Mouse (Mus musculus) embryonic facial prominence, embryonic 12.5 days (tissue): ENCODE results near the gene Zar1l. TPM values are rescaled to one million over a fixed set of nuclear protein-coding genes. Genes with fewer than 3 reads are reported as not detected.
"Not testable (repeated sequence)": the region's sequence is repeated elsewhere in the genome, so short reads cannot be mapped to it uniquely, and the experiment has no call there.

Experiments used
- ATAC-seq: fragments of 200-750 bp; cut with Nextera tagmentation; 2 replicates; pipeline ENCODE4 v1.8.0; 2017; ENCODE audit not compliant: insufficient number of reproducible peaks, insufficient read depth, low FRiP score, low TSS enrichment
- H3K27ac ChIP-seq: fragments of 300-500 bp; sonication (generic); 2 replicates; pipeline ENCODE4 v1.5.1; 2016; ENCODE audit warnings: mild to moderate bottlenecking
- H3K27me3 ChIP-seq: fragments of 300-500 bp; sonication (generic); 2 replicates; pipeline ENCODE4 v1.6.1; 2016; ENCODE audit warnings: mild to moderate bottlenecking, moderate library complexity
- H3K36me3 ChIP-seq: fragments of 300-500 bp; sonication (generic); 2 replicates; pipeline ENCODE4 v1.6.1; 2016; ENCODE audit warnings: mild to moderate bottlenecking
- H3K4me1 ChIP-seq: fragments of 300-500 bp; sonication (generic); 2 replicates; pipeline ENCODE4 v1.6.1; 2016
- H3K4me2 ChIP-seq: fragments of 300-500 bp; sonication (generic); replicated peaks from 2 replicates; pipeline ENCODE4 v1.6.1; 2016; ENCODE audit warnings: mild to moderate bottlenecking, moderate library complexity
- H3K4me3 ChIP-seq: fragments of 300-500 bp; sonication (generic); 2 replicates; pipeline ENCODE4 v1.5.1; 2016; ENCODE audit warnings: mild to moderate bottlenecking
- H3K9ac ChIP-seq: fragments of 300-500 bp; sonication (generic); 2 replicates; pipeline ENCODE4 v1.6.1; 2016; ENCODE audit warnings: mild to moderate bottlenecking, moderate library complexity
- H3K9me3 ChIP-seq: fragments of 300-500 bp; sonication (generic); 2 replicates; pipeline ENCODE4 v1.6.1; 2016; ENCODE audit warnings: mild to moderate bottlenecking, moderate library complexity
- WGBS: fragments of 180-500 bp; shearing (Covaris S2); methylation state at CpG from one replicate; pipeline ENCODE4 v1.1.7; 2016; 5-methylcytosine and 5-hydroxymethylcytosine counted together
- polyA plus RNA-seq: library from polyadenylated mRNA; unstranded; fragments of >200 nt; fragmentation: Nextera tagmentation; extraction: Ambion mirVana; gene quantifications from 2 replicates; pipeline ENCODE4 v1.2.1, GENCODE M21; 2016

The Zar1l gene
- polyA plus RNA-seq, 1 experiment from 2014 or later, result not detected

DNA sequence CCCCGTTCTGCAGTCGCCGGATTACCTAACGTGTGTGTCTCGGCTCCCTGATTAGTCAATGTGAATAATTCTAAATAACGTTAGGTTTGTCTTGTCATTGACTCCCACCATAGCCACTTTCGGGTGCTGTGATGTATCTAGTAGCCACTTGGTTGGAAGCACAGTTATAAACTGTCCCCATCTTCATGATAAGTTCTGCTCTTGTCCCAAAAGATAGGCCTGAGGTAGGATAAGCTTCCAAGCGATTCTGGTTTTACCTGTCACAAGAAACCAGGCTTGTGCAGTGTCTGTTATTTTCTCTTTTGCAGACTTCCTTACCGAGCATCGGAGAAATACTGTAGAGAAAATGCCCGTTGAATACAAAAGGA lies 4.9 kb upstream of the Zar1l start:
- Histone ChIP-seq H3K9me3 (no peaks in the 10 kb centered on the region), H3K27me3 (no peaks in the 10 kb centered on the region), H3K36me3 (0 out of 2 replicates have a peak, but pooled peaks cover 3% of the 10 kb centered on the region), H3K4me2 (peak overlapping the region; percentile 64), H3K27ac (peak overlapping the region; percentile 71; the same call in 1 of the 2 replicates), H3K4me3 (peak overlapping the region; percentile 74), H3K4me1 (0 out of 2 replicates have a peak, but pooled peaks cover 6% of the 10 kb centered on the region), H3K9ac (peak overlapping the region; percentile 90)
- ATAC-seq, result peak; percentile 43; the same call in 1 of the 2 replicates
- 10% methylated on average over 11 of the region's 11 CpGs for WGBS

DNA sequence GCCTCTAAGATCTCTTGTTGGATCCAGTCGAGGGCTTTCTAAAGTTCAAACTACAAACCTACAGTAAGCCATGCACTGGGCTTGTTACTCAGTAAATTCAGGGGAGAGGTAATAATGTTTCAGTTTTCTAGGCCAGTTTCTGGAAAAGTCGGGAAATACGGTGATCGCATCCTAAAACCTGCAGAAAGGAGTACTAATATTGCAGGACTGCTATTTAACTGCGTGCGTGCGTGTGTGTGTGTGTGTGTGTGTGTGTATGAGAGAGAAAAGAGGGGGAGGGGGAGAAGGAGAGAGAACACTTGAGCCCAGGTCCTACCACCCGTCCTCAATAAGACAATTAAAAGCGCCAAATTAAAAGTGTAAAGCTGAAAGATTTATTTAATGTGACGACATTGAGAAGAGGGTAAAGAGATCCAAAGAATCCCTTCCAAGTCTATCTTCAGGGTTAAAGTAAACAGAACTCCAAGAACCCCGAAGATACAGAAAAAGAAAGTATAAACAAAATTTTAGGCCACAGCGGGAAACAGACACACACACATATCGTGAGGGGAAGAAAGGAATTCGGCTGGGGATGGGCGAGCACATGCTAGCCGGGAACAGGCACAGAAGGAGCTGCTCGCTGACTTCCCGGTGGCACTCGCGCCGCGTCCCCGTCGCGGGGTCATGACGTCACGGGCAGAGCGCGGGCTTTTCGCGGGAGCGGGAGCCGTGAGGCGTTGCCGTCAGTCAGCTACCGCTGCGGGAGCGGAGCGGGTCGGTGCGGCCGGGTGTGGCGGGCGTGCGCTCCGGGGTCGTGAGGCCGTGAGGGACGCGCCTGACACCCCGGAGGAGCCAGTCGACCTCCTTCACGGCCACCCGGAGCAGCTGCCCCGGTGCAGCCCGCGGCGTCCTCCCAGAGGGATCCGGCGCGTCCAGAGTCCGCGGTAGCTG lies 4.2 kb upstream of the Zar1l start, which contains the start of gene Brca2:
Gene Brca2, plus strand, starts transcription at position 694 of the 930 bp plus-strand sequence.
- H3K27ac ChIP-seq, result peak within 1 kb of the TSS; percentile 71
- H3K4me3 ChIP-seq, result peak within 1 kb of the TSS; percentile 74
- H3K4me1 ChIP-seq, result 0 out of 2 replicates have a peak, but pooled peaks cover 6% of the 10 kb centered on the region
- 0 out of 2 replicates have a peak, but pooled peaks cover 3% of the 10 kb centered on the region for H3K36me3 ChIP-seq
- H3K4me2 ChIP-seq, result peak within 1 kb of the TSS; percentile 64
- H3K9ac ChIP-seq, result peak within 1 kb of the TSS; percentile 90
- 6% methylated on average over 59 of the region's 63 CpGs for WGBS
- ATAC-seq, result peak; percentile 86
- H3K9me3 ChIP-seq, result no peaks in the 10 kb centered on the region
- H3K27me3 ChIP-seq, result no peaks in the 10 kb centered on the region

DNA sequence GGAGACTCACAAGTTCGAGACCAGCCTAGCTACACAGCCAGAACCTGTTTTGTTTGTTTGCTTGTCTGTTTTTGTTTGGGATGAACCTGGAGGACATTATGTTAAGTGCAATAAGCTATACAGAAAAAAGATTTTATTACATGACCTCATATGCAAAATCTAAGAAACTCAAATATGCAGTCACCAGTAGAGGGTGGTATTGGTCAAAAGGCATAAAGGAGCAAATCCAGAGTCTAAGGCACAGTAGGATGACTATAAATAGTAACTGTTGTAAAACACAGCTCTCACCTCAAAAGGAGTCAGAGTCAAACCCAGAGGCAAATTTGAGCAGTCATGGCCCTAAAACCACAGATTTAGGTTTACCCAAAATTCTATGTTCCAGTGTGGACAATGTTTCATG lies 1.6 kb upstream of the Zar1l start:
- Histone ChIP-seq H3K9ac (no peak overlapping the region), H3K4me3 (no peak overlapping the region), H3K27ac (no peak overlapping the region), H3K4me2 (no peak overlapping the region), H3K27me3 (no peaks in the 10 kb centered on the region), H3K4me1 (0 out of 2 replicates have a peak, but pooled peaks cover 6% of the 10 kb centered on the region), H3K36me3 (no peaks in the 10 kb centered on the region), H3K9me3 (no peaks in the 10 kb centered on the region)
- no peak for ATAC-seq
- WGBS, result 82% methylated on average over 1 of the region's 1 CpGs

DNA sequence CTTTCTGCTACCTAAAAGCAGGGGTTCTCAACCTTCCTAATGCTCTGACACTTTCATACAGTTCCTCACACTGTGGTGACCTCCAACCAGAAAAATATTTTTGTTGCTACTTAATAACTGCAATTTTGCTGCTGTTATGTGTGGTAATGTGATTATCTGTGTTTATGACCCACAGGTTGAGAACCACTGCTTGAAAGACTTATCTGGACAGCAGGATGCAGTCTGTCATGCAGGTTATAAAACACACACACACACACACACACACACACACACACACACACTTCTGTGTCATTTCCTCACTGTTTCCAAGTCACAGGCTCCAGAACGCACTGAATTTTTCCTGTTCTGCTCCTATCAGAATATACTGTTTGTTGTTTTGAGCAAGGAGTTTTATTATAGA lies 3.9 kb downstream of the Zar1l start:
- WGBS, result 96% methylated on average over 1 of the region's 1 CpGs
- no peak overlapping the region for H3K4me2 ChIP-seq
- no peak overlapping the region for H3K27ac ChIP-seq
- no peaks in the 10 kb centered on the region for H3K36me3 ChIP-seq
- H3K9ac ChIP-seq, result no peak overlapping the region
- no peaks in the 10 kb centered on the region for H3K4me1 ChIP-seq
- no peak for ATAC-seq
- no peaks in the 10 kb centered on the region for H3K9me3 ChIP-seq
- no peak overlapping the region for H3K4me3 ChIP-seq
- H3K27me3 ChIP-seq, result no peaks in the 10 kb centered on the region

DNA sequence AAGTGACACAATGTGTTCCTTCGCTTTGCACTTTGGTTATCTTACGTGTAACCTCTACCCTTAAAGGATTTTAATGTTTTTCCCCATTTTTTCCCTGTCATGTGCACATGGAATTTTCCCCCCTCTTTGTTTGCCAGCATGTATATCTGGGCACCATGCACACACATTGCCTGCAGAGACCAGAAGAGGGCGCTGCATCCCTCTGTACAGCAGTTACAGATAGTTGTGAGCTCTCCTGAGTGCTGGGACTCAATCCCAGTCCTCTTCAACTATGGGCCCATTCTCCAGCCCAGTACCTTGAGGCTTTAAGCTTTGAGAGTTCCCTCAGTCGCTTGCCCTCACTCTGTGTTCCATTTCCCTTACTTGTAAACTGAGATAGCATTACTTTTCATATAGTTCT lies 4.7 kb downstream of the Zar1l start:
- ATAC-seq, result no peak
- H3K27ac ChIP-seq, result no peak overlapping the region
- no peaks in the 10 kb centered on the region for H3K27me3 ChIP-seq
- no peak overlapping the region for H3K9ac ChIP-seq
- no peak overlapping the region for H3K4me3 ChIP-seq
- WGBS, result 75% methylated on average over 4 of the region's 4 CpGs
- H3K4me1 ChIP-seq, result no peaks in the 10 kb centered on the region
- H3K4me2 ChIP-seq, result no peak overlapping the region
- H3K9me3 ChIP-seq, result no peaks in the 10 kb centered on the region
- H3K36me3 ChIP-seq, result no peaks in the 10 kb centered on the region

DNA sequence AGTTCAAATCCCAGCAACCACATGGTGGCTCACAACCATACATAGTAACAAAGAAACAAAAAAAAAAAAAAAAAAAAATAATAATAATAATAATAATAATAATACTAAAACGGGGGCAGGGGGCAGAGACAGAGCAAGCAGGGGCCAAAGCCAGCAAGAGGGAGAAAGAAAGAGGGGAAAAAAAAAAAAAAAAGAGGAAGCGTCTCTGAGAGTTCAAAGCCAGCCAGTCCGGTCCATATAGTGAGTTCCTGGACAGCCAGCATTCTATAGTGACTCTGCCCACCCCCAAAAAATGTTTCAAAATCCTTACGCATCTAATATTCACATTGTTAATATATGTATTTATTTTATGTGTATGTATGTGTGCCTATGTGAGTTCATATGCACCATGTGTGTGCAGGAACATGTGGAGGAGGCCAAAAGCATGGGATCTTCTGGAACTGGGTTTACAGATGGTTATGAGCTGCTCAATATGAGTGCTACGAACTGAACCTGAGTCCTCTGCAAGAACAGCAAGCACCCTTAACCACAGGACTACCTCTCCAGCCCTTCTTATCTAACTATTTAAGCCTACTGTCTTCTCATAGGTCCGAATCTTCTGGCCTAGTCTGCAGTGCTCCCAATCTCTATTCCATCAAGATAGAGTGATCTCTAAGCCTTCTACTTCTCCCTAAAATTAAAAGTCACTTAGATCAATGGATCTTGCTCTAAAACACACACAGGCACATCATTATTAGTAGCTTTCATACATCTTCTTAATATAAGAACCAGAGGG lies 7.3 kb downstream of the Zar1l start:
- Histone ChIP-seq H3K9me3 (no peaks in the 10 kb centered on the region), H3K27ac (no peak overlapping the region), H3K4me1 (no peaks in the 10 kb centered on the region), H3K9ac (no peak overlapping the region), H3K36me3 (no peaks in the 10 kb centered on the region), H3K27me3 (no peaks in the 10 kb centered on the region), H3K4me2 (no peak overlapping the region), H3K4me3 (no peak overlapping the region)
- 87% methylated on average over 6 of the region's 6 CpGs for WGBS
- ATAC-seq, result no peak

DNA sequence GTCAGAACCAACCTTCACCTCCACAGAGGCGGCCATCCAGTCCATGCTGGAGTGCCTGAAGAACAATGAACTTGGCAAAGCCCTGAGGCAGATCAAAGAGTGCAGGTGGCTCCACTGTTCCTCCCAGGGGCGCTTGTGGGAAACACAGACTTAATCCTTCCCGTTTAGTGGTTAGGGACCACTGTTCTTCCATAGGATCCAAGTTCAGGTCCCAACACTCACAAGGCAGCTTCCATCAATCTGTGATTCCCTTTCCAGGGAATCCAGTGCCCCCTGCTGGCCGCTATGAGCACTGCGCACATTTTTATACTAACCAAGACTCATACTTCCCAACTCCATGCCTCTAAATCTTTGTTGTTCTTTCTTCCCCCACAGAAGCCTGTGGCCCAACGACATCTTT lies 22.2 kb downstream of the Zar1l start:
- Histone ChIP-seq H3K9me3 (no peaks in the 10 kb centered on the region), H3K9ac (no peak overlapping the region), H3K27ac (no peak overlapping the region), H3K4me3 (no peak overlapping the region), H3K36me3 (0 out of 2 replicates have a peak, but pooled peaks cover 6% of the 10 kb centered on the region), H3K27me3 (no peaks in the 10 kb centered on the region), H3K4me1 (0 out of 2 replicates have a peak, but pooled peaks cover 5% of the 10 kb centered on the region), H3K4me2 (no peak overlapping the region)
- 45% methylated on average over 6 of the region's 6 CpGs for WGBS
- no peak for ATAC-seq

DNA sequence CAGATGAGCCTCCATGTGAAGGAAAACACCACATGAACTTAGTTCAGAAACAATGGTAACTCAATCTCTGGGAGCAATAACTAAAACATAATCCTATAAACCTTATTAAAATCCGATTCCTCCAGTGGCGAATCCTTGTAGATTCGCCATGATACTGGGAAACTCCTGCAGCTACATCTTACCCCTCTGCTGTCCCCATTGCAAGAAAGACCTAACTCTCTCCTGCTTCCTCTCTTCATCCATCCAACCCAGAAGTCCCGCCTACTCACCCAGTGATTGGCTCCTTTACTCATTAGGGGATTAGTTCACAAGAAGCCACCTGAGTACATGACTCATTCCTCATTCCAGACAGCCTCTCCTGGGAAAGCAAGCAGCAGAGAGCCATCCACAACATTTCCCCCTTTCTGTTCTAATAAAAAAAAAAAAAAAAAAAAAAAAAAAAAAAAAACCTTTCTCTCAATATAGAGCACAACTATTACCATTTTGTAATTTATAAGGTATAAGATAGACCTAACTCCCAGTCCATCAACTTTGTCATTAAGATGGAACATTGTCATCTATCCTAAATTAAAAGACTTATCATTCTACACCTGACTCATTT lies 26.3 kb downstream of the Zar1l start:
- H3K4me3 ChIP-seq, H3K36me3 ChIP-seq, H3K27ac ChIP-seq, H3K9me3 ChIP-seq, H3K4me1 ChIP-seq, ATAC-seq, H3K4me2 ChIP-seq, H3K9ac ChIP-seq, H3K27me3 ChIP-seq: not testable (repeated sequence)
- 78% methylated on average over 4 of the region's 4 CpGs for WGBS

DNA sequence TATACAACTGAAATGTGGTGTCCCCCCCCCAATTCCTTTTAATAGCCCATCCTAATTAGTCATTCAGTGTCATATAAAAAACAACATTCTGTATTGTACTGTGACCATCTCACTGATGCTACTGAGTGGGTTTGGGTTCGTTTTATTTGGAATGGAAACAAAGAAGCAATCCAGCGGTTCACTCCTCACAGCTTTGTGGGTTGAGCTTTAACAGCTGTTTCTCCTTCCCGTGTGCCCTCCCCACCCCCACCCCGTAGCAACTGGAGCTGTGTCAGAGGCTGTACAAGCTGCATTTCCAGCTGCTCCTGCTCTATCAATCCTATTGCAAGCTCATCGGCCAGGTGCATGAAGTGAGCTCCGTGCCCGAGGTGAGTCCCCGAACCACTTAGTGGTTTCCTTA lies 27.1 kb downstream of the Zar1l start:
- ATAC-seq, result no peak; the same call in 1 of the 2 replicates
- no peak overlapping the region for H3K4me3 ChIP-seq
- H3K4me2 ChIP-seq, result no peak overlapping the region
- H3K9me3 ChIP-seq, result no peaks in the 10 kb centered on the region
- no peaks in the 10 kb centered on the region for H3K27me3 ChIP-seq
- WGBS, result 57% methylated on average over 8 of the region's 8 CpGs
- no peak overlapping the region for H3K9ac ChIP-seq
- 0 out of 2 replicates have a peak, but pooled peaks cover 5% of the 10 kb centered on the region for H3K4me1 ChIP-seq
- no peak overlapping the region for H3K27ac ChIP-seq
- H3K36me3 ChIP-seq, result 0 out of 2 replicates have a peak, but pooled peaks cover 3% of the 10 kb centered on the region

DNA sequence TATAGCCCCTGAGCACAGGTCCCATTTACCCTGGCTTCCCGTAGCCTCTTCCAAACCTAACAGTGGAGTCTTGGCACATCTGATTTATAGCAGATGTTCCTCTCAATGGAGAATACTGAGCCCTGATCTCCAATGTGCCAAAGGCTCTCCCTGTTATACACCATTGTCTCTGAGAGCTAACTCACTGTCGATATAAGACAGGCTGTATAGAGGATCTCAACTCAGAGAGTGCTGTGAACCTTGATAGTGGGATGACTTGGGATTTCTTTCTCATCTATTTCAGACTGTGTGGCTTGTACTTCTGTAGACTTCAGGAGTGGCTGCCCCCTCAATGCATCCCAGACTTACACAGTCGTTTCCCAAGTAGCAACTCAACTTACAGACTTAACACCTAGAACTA lies 27.7 kb downstream of the Zar1l start:
- no peak overlapping the region for H3K4me3 ChIP-seq
- 0 out of 2 replicates have a peak, but pooled peaks cover 5% of the 10 kb centered on the region for H3K4me1 ChIP-seq
- no peaks in the 10 kb centered on the region for H3K9me3 ChIP-seq
- no peak overlapping the region for H3K4me2 ChIP-seq
- no peaks in the 10 kb centered on the region for H3K36me3 ChIP-seq
- 75% methylated on average over 3 of the region's 3 CpGs for WGBS
- no peak for ATAC-seq
- no peak overlapping the region for H3K9ac ChIP-seq
- no peak overlapping the region for H3K27ac ChIP-seq
- H3K27me3 ChIP-seq, result no peaks in the 10 kb centered on the region

DNA sequence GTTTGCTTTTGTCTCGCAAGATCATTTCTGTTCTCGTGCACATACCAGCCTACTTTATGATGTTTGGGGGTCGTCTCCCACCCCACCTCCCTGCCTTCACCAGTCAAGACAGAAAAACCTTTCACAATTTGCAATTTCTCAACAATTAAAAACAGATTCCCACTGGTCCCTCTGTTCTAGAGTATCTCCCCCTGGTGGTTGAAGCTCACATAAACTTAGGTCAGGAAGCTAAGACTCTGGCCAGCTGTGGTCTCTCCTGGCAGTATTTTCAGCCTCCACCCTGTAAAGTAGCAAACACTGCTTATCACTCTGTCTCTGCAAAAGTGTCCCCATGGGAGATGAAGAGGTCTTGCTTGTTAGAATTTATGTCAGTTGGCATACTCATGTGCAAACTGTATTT lies 32.8 kb downstream of the Zar1l start:
- H3K9ac ChIP-seq, result no peak overlapping the region
- ATAC-seq, result no peak
- no peaks in the 10 kb centered on the region for H3K9me3 ChIP-seq
- no peak overlapping the region for H3K4me2 ChIP-seq
- no peaks in the 10 kb centered on the region for H3K36me3 ChIP-seq
- 26% methylated on average over 3 of the region's 3 CpGs for WGBS
- 0 out of 2 replicates have a peak, but pooled peaks cover 6% of the 10 kb centered on the region for H3K4me1 ChIP-seq
- no peak overlapping the region for H3K4me3 ChIP-seq
- H3K27me3 ChIP-seq, result no peaks in the 10 kb centered on the region
- no peak overlapping the region for H3K27ac ChIP-seq
